10 mouse cellular contexts compared by ENCODE assay signal in genomic region chr10:4113328-4113658, GRCm38 (mm10).
DNase-seq lines count a peak whose midpoint lies in the region; ATAC-seq and TF ChIP-seq lines count a peak whose summit lies in the region.
"Had no signal": no experiment of that assay in that cellular context is flagged by ENCODE, and none has a peak within 500 bp of the region (broad histone marks: within the 10 kb centered on the region; RNA-seq: fewer than 3 reads in every experiment).

No protein-coding gene starts in this region.

- TF ChIP-seq CTCF in liver, postnatal 0 days (IDR thresholded peaks at IDR 0.05; ENCODE audit: low read depth), result no peak

- no peak for TF ChIP-seq EP300 in liver, postnatal 0 days (IDR thresholded peaks at IDR 0.05; ENCODE audit: low read depth)

- H3K9ac ChIP-seq in liver, postnatal 0 days (replicated peaks), result no peak overlapping the region

- no peaks in the 10 kb centered on the region; the same call in 1 of the 2 replicates for H3K36me3 ChIP-seq in liver, postnatal 0 days (replicated peaks; ENCODE audit: insufficient read depth, low read length)

- H3K4me2 ChIP-seq in liver, postnatal 0 days (ENCODE audit: low read depth, low read length), result no peak overlapping the region

- H3K27ac ChIP-seq in liver, postnatal 0 days (ENCODE audit: low read depth), result 0 out of 2 replicates have a peak overlapping the region, but pooled peaks have one; percentile 17

- no peaks in the 10 kb centered on the region for H3K27me3 ChIP-seq in liver, postnatal 0 days (ENCODE audit: insufficient read depth, low read length)
- H3K27me3 ChIP-seq: megakaryocyte, embryonic 14.5 days had no signal

- H3K4me1 ChIP-seq in liver, postnatal 0 days (ENCODE audit: insufficient read depth), result 0 out of 2 replicates have a peak, but pooled peaks cover 10% of the 10 kb centered on the region

- 86% methylated on average over 5 of the region's 5 CpGs for whole genome bisulfite sequencing in liver, postnatal 0 days (ENCODE audit: insufficient replicate concordance)

- no peaks in the 10 kb centered on the region for H3K9me3 ChIP-seq in liver, postnatal 0 days (ENCODE audit: low read length)
- H3K9me3 ChIP-seq: megakaryocyte, embryonic 14.5 days had no signal

- peak; percentile 7 to 49 for DNase-seq in frontal cortex, adult 2 months (ENCODE audit: extremely low spot score in 1 of 2, low spot score in 1 of 2)
- DNase-seq in frontal cortex, postnatal 14 days (ENCODE audit: low spot score in 2 of 2), result no peak
- peak; percentile 46 to 57 for DNase-seq in left cerebral cortex, adult 18-20 months (ENCODE audit: low spot score in 2 of 2)
- no peak for DNase-seq in left cerebral cortex, postnatal 4 days
- DNase-seq in frontal cortex, postnatal 36 days (ENCODE audit: low spot score in 2 of 2), result peak; percentile 27 to 52
- DNase-seq in liver, postnatal 0 days, result no peak
- DNase-seq in embryo, embryonic 10 days (ENCODE audit: low spot score), result no peak
- DNase-seq in adrenal gland, postnatal 4 days (ENCODE audit: low spot score in 2 of 2), result no peak

- ATAC-seq in liver, postnatal 0 days, result no peak
- ATAC-seq: CD4-positive, CD25-positive, alpha-beta regulatory T cell, adult 4 months had no signal

- intact Hi-C loops in left cerebral cortex, postnatal 4 days (cut with DNase I), result no loop called here

- H3K4me3 ChIP-seq in liver, postnatal 0 days (ENCODE audit: low read depth, low read length), result no peak overlapping the region
- H3K4me3 ChIP-seq: megakaryocyte, embryonic 14.5 days had no signal

Comparison
In these comparisons a context has a peak if more than half of its experiments do, and no peak if none do; other contexts are left out.
1. DNase-seq: peak in frontal cortex, adult 2 months (2 of 2), left cerebral cortex, adult 18-20 months (2 of 2) and frontal cortex, postnatal 36 days (2 of 2); none in frontal cortex, postnatal 14 days (0 of 2), left cerebral cortex, postnatal 4 days (single experiment), liver, postnatal 0 days (single experiment), embryo, embryonic 10 days (single experiment) and adrenal gland, postnatal 4 days (0 of 2).